ENCODE assay signal across 37 mouse cellular contexts in the genomic region with DNA sequence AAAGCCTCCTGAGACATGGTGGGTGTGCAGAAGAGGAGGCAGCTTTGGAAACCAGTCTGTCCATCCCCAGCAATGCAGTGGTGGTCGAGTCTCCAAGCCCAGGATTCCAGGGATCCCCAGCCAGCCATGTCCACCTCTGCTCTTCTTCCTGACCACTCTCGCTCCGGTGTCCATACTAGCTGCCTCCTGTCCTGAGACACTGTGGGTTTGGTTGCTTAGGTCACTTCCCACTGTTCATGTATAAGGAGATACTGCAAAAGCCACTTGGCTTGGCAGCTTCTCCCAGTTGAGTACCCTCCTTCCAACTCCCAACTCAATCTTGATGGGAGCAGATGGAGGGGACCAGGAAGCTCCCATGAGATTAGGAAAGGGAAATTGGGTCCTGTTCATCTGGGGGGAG. TPM values are rescaled to one million over a fixed set of nuclear protein-coding genes. Genes with fewer than 3 reads are reported as not detected.
"Had no signal": no experiment of that assay in that cellular context is flagged by ENCODE, and none has a peak within 500 bp of the region (broad histone marks: within the 10 kb centered on the region; RNA-seq: fewer than 3 reads in every experiment).

No protein-coding gene starts in this region.

- H3K4me2 ChIP-seq: limb, embryonic 12.5 days; limb, embryonic 13.5 days; limb, embryonic 15.5 days; liver, embryonic 11.5 days; liver, embryonic 12.5 days; liver, embryonic 13.5 days; liver, embryonic 15.5 days; lung, embryonic 14.5 days; lung, embryonic 15.5 days; midbrain, embryonic 12.5 days; midbrain, embryonic 15.5 days had no signal

- H3K9me3 ChIP-seq: limb, embryonic 10.5 days; limb, embryonic 12.5 days; limb, embryonic 13.5 days; limb, embryonic 15.5 days; liver, embryonic 12.5 days; liver, embryonic 13.5 days; liver, embryonic 15.5 days; lung, embryonic 15.5 days; megakaryocyte, embryonic 14.5 days; midbrain, embryonic 10.5 days; midbrain, embryonic 12.5 days; midbrain, embryonic 15.5 days had no signal

- H3K4me3 ChIP-seq: left cerebral cortex, adult 2 months; limb, embryonic 10.5 days; limb, embryonic 12.5 days; limb, embryonic 13.5 days; limb, embryonic 15.5 days; liver, embryonic 12.5 days; liver, embryonic 13.5 days; liver, embryonic 15.5 days; lung, embryonic 15.5 days; megakaryocyte, embryonic 14.5 days; midbrain, embryonic 10.5 days; midbrain, embryonic 12.5 days; midbrain, embryonic 15.5 days; myocyte had no signal

- H3K9ac ChIP-seq: limb, embryonic 12.5 days; limb, embryonic 13.5 days; limb, embryonic 15.5 days; liver, embryonic 12.5 days; liver, embryonic 13.5 days; liver, embryonic 14.5 days; liver, embryonic 15.5 days; liver, postnatal 0 days; lung, embryonic 14.5 days; lung, embryonic 15.5 days; midbrain, embryonic 12.5 days; midbrain, embryonic 15.5 days had no signal

- H3K4me1 ChIP-seq: limb, embryonic 13.5 days; limb, embryonic 15.5 days; liver, embryonic 12.5 days; liver, embryonic 13.5 days; liver, embryonic 15.5 days; midbrain, embryonic 12.5 days had no signal

- H3K27me3 ChIP-seq: midbrain, embryonic 15.5 days had no signal

- H3K36me3 ChIP-seq: limb, embryonic 10.5 days; limb, embryonic 12.5 days; limb, embryonic 13.5 days; limb, embryonic 15.5 days; liver, embryonic 12.5 days; liver, embryonic 13.5 days; liver, embryonic 15.5 days; lung, embryonic 15.5 days; midbrain, embryonic 10.5 days; midbrain, embryonic 12.5 days; midbrain, embryonic 15.5 days had no signal

- H3K27ac ChIP-seq: left cerebral cortex, adult 2 months; limb, embryonic 10.5 days; limb, embryonic 12.5 days; limb, embryonic 13.5 days; limb, embryonic 15.5 days; liver, embryonic 12.5 days; liver, embryonic 13.5 days; liver, embryonic 14.5 days; liver, embryonic 15.5 days; lung, embryonic 15.5 days; macrophage; midbrain, embryonic 10.5 days; midbrain, embryonic 12.5 days; midbrain, embryonic 15.5 days had no signal

- DNase-seq: left cerebral cortex, postnatal 4 days; liver; liver, embryonic 13.5 days; liver, postnatal 0 days; lung, adult 18-20 months; lung, adult 2 months; lung, embryonic 14.5 days; lung, postnatal 10 days; lung, postnatal 14 days; lung, postnatal 36 days; lung, postnatal 4 days; midbrain, embryonic 14.5 days had no signal

- ATAC-seq: liver, embryonic 12.5 days; liver, postnatal 0 days; lung, postnatal 0 days; midbrain, embryonic 15.5 days; midbrain, embryonic 16.5 days had no signal

RNA-seq across cellular contexts. Expression of a gene that starts 17.7 kb away (rescaled TPM):
- total RNA-seq: megakaryocyte progenitor cell, adult 5-6 weeks; megakaryocyte, adult 5-6 weeks; megakaryocyte-erythroid progenitor cell, adult 5-6 weeks; monocyte, adult 5-6 weeks had no signal
- polyA plus RNA-seq: limb, embryonic 10.5 days; limb, embryonic 12.5 days; liver, adult 2 months; liver, embryonic 11.5 days; liver, embryonic 12.5 days; liver, embryonic 13.5 days; liver, embryonic 14.5 days; liver, embryonic 15.5 days; liver, embryonic 16.5 days; liver, postnatal 0 days; lung, embryonic 14.5 days; lung, postnatal 0 days; macrophage; neural tube, embryonic 11.5 days had no signal
